Mouse (Mus musculus): ENCODE results near the gene Phactr2. TPM values are rescaled to one million over a fixed set of nuclear protein-coding genes. Genes with fewer than 3 reads are reported as not detected.
A peak's percentile ranks its signal among the peaks of the same experiment; 100 is the strongest.
"Not testable (repeated sequence)": the region's sequence is repeated elsewhere in the genome, so short reads cannot be mapped to it uniquely, and the experiment has no call there.

The Phactr2 gene
- total RNA-seq, 1 experiment from 2014 or later: 36.4 TPM

GRCm38 (mm10) chr10:13220061-13220460 lies 254.2 kb downstream of the Phactr2 start:
- no peak for ATAC-seq (replicated peaks in 1 of 2; ENCODE audit: insufficient read depth in 1 of 2, low FRiP score in 2 of 2, low TSS enrichment in 1 of 2, low read depth in 1 of 2, poor library complexity in 2 of 2, severe bottlenecking in 2 of 2)

GRCm38 (mm10) chr10:13213956-13214355 lies 260.3 kb downstream of the Phactr2 start:
- ATAC-seq (replicated peaks in 1 of 2; ENCODE audit: insufficient read depth in 1 of 2, low FRiP score in 2 of 2, low TSS enrichment in 1 of 2, low read depth in 1 of 2, poor library complexity in 2 of 2, severe bottlenecking in 2 of 2): no peak

GRCm38 (mm10) chr10:13212829-13213228 lies 261.4 kb downstream of the Phactr2 start:
- no peak for ATAC-seq (replicated peaks in 1 of 2; ENCODE audit: insufficient read depth in 1 of 2, low FRiP score in 2 of 2, low TSS enrichment in 1 of 2, low read depth in 1 of 2, poor library complexity in 2 of 2, severe bottlenecking in 2 of 2)

- ATAC-seq (replicated peaks in 1 of 2; ENCODE audit: insufficient read depth in 1 of 2, low FRiP score in 2 of 2, low TSS enrichment in 1 of 2, low read depth in 1 of 2, poor library complexity in 2 of 2, severe bottlenecking in 2 of 2): no peak
Observed at GRCm38 (mm10) chr10:13212326-13212725, 261.9 kb downstream of the Phactr2 start.

- no peak for ATAC-seq (replicated peaks in 1 of 2; ENCODE audit: insufficient read depth in 1 of 2, low FRiP score in 2 of 2, low TSS enrichment in 1 of 2, low read depth in 1 of 2, poor library complexity in 2 of 2, severe bottlenecking in 2 of 2)
Observed at GRCm38 (mm10) chr10:13209930-13210637, 264.1 kb downstream of the Phactr2 start.

GRCm38 (mm10) chr10:13209506-13209905 lies 264.7 kb downstream of the Phactr2 start:
- no peak for ATAC-seq (replicated peaks in 1 of 2; ENCODE audit: insufficient read depth in 1 of 2, low FRiP score in 2 of 2, low TSS enrichment in 1 of 2, low read depth in 1 of 2, poor library complexity in 2 of 2, severe bottlenecking in 2 of 2)

GRCm38 (mm10) chr10:13209061-13209460 lies 265.2 kb downstream of the Phactr2 start:
- ATAC-seq (replicated peaks in 1 of 2; ENCODE audit: insufficient read depth in 1 of 2, low FRiP score in 2 of 2, low TSS enrichment in 1 of 2, low read depth in 1 of 2, poor library complexity in 2 of 2, severe bottlenecking in 2 of 2): no peak

- ATAC-seq (replicated peaks in 1 of 2; ENCODE audit: insufficient read depth in 1 of 2, low FRiP score in 2 of 2, low TSS enrichment in 1 of 2, low read depth in 1 of 2, poor library complexity in 2 of 2, severe bottlenecking in 2 of 2): no peak
Observed at GRCm38 (mm10) chr10:13201741-13202293, 272.4 kb downstream of the Phactr2 start.

GRCm38 (mm10) chr10:13200862-13201261 lies 273.4 kb downstream of the Phactr2 start:
- no peak for ATAC-seq (replicated peaks in 1 of 2; ENCODE audit: insufficient read depth in 1 of 2, low FRiP score in 2 of 2, low TSS enrichment in 1 of 2, low read depth in 1 of 2, poor library complexity in 2 of 2, severe bottlenecking in 2 of 2)

GRCm38 (mm10) chr10:13199234-13199633 lies 275.0 kb downstream of the Phactr2 start:
- ATAC-seq (replicated peaks in 1 of 2; ENCODE audit: insufficient read depth in 1 of 2, low FRiP score in 2 of 2, low TSS enrichment in 1 of 2, low read depth in 1 of 2, poor library complexity in 2 of 2, severe bottlenecking in 2 of 2): peak; percentile 36 to 53; a peak in 3 of 4 replicates

- ATAC-seq (replicated peaks in 1 of 2; ENCODE audit: insufficient read depth in 1 of 2, low FRiP score in 2 of 2, low TSS enrichment in 1 of 2, low read depth in 1 of 2, poor library complexity in 2 of 2, severe bottlenecking in 2 of 2): no peak
Observed at GRCm38 (mm10) chr10:13196872-13197507, 277.2 kb downstream of the Phactr2 start.

GRCm38 (mm10) chr10:13193496-13193895 lies 280.7 kb downstream of the Phactr2 start:
- not testable (repeated sequence) for ATAC-seq (replicated peaks in 1 of 2; ENCODE audit: insufficient read depth in 1 of 2, low FRiP score in 2 of 2, low TSS enrichment in 1 of 2, low read depth in 1 of 2, poor library complexity in 2 of 2, severe bottlenecking in 2 of 2)

GRCm38 (mm10) chr10:13192731-13193351 lies 281.4 kb downstream of the Phactr2 start, which contains the start of gene Ltv1:
Gene Ltv1 (minus strand): TSS chr10:13193168.
- peak; percentile 98 to 99 for ATAC-seq (replicated peaks in 1 of 2; ENCODE audit: insufficient read depth in 1 of 2, low FRiP score in 2 of 2, low TSS enrichment in 1 of 2, low read depth in 1 of 2, poor library complexity in 2 of 2, severe bottlenecking in 2 of 2)

GRCm38 (mm10) chr10:13189881-13190280 lies 284.3 kb downstream of the Phactr2 start:
- no peak for ATAC-seq (replicated peaks in 1 of 2; ENCODE audit: insufficient read depth in 1 of 2, low FRiP score in 2 of 2, low TSS enrichment in 1 of 2, low read depth in 1 of 2, poor library complexity in 2 of 2, severe bottlenecking in 2 of 2)

GRCm38 (mm10) chr10:13186754-13187153 lies 287.5 kb downstream of the Phactr2 start:
- no peak for ATAC-seq (replicated peaks in 1 of 2; ENCODE audit: insufficient read depth in 1 of 2, low FRiP score in 2 of 2, low TSS enrichment in 1 of 2, low read depth in 1 of 2, poor library complexity in 2 of 2, severe bottlenecking in 2 of 2)

GRCm38 (mm10) chr10:13184170-13184766 lies 289.9 kb downstream of the Phactr2 start:
- ATAC-seq (replicated peaks in 1 of 2; ENCODE audit: insufficient read depth in 1 of 2, low FRiP score in 2 of 2, low TSS enrichment in 1 of 2, low read depth in 1 of 2, poor library complexity in 2 of 2, severe bottlenecking in 2 of 2): peak; percentile 77 to 81; a peak in 3 of 4 replicates

- no peak for ATAC-seq (replicated peaks in 1 of 2; ENCODE audit: insufficient read depth in 1 of 2, low FRiP score in 2 of 2, low TSS enrichment in 1 of 2, low read depth in 1 of 2, poor library complexity in 2 of 2, severe bottlenecking in 2 of 2)
Observed at GRCm38 (mm10) chr10:13180211-13180610, 294.0 kb downstream of the Phactr2 start.
